Mouse (Mus musculus) right cerebral cortex, adult 2 months (tissue): ENCODE results near the gene Mcm3.

Experiments
- DNase-seq, 2 experiments: peaks; one replicate each; pipeline ENCODE4 v3.0.0; 2021 to 2022; ENCODE audit warnings: low spot score in 2 of 2

Mcm3 gene

GRCm38 (mm10) chr1:20819771-20820605 lies at the start of gene Mcm3:
Mcm3 (minus strand) TSS chr1:20820312.
- peak; percentile 88 to 91 for DNase-seq

- DNase-seq: no peak
Observed at GRCm38 (mm10) chr1:20868036-20868435, 47.9 kb upstream of the Mcm3 start.

GRCm38 (mm10) chr1:20867241-20867902 lies 47.3 kb upstream of the Mcm3 start:
- DNase-seq: no peak

- DNase-seq: no peak
Observed at GRCm38 (mm10) chr1:20863452-20864172, 43.5 kb upstream of the Mcm3 start.

- DNase-seq: no peak
Observed at GRCm38 (mm10) chr1:20861865-20862264, 41.8 kb upstream of the Mcm3 start.

DNA sequence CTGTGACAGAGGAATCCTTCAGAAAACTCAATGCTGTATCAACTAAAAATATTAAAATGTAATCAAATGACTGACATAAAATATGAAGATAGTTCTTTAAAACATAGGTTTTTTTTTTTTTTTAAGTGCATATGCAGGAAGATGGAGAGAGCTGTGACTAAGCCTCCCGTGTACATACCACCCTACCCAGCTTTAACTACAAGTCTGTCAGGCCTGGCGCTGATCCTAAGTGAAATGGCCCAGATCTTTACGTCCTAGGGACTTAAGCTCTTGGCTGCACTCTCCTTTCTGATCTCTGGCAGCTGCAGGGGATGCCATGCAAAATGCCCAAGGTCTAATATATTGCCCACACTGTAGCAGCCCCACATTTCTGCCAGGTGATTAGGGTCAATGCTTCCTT lies 40.7 kb upstream of the Mcm3 start:
- DNase-seq: no peak

DNA sequence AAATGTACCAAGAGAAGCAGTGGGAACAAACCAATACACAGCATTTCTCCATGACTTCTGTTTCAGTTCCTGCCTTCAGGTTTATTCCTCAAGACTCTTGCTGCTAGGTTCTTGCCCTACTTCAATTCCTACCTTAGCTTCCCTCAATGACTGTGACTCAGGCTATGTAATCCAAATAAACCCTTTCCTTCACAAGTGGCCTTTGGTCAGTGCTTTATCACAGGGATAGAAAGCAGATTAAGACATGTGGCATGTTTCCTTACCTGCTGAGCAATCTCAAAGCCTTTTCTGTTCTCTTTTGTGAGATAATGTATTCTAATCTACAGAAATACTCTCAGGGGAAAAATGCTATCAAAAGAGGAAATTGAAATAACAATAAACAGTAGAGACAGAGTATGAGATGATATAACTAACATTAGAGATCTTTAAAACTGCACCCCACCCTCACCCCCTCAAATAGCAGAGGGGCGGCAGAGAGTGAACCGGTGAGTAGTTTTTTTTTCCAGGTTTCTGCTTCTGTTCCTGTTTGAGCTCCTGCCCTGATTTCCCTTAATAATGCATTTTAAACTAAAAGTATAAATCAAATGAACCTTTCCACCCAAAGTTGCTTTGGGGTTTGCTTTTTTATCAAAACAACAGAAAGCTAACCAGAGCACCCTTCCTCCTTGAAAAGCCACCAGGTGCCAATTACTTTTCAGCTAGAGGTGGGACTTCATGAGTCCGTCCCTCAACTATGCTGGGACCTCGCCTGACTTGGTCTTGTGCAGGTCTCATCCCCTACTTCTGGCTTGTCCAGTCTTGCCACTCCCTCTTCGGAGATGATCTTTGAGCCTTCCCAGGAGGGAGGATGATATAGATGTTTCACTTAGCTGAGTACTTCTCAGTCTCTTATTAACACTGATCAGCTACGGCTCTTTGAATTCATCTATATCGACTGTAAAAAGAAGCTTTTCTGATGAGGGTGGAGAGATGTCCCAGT lies 37.1 kb upstream of the Mcm3 start:
- DNase-seq: no peak

DNA sequence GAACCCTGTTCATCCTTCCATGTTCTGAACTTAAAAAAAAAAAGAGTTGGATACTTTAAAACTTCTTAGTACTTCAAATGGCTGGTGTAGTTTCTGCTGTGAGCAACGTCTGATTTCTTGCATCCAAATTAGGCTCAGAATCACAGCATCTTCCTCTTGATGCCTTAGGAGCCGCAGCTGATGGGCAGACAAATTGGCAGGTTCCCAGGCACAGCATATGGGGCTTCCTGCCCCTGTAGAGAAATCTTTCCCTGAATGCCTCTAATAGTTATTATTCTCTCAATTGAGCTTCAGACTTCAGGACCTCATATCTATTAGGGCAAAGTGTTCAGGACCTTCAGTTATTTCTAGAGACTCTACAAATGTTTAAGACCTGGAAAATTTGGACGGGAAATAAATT lies 19.8 kb upstream of the Mcm3 start:
- no peak for DNase-seq

GRCm38 (mm10) chr1:20836551-20837125 lies 16.5 kb upstream of the Mcm3 start:
- DNase-seq: no peak

- no peak for DNase-seq
Observed at GRCm38 (mm10) chr1:20833141-20833511, 13.0 kb upstream of the Mcm3 start.

DNA sequence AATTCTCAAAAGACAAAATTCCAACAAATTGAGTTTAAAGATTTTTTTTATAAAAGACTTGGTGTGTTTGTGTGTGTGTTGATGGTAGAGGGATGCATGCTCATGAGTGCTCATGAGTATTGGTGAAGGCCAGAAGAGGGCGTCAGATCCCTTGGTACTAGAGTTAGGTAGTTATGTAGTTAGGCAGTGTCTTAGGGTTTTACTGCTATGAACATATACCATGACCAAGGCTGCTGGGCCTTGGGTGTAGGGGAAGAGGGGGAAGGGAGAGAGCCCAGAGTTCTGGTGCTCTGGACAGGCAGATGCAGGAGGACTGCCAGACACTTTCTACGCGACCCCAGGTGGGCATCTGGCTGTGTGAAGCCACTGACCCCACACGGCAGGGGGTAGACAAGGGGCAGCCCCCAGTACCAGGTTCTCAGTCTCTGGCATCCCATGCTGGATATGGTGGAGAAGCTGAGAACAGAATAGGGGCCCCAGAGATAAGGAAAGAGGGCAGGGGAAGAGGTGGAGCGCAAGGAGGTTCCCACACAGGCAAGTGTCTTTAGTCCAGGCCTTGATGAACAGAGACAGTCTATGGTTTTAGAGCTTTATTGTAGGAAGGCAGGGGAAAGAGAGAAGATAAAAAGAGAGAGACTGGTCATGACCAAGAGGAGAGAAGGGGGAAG lies 12.5 kb upstream of the Mcm3 start:
- no peak for DNase-seq

DNA sequence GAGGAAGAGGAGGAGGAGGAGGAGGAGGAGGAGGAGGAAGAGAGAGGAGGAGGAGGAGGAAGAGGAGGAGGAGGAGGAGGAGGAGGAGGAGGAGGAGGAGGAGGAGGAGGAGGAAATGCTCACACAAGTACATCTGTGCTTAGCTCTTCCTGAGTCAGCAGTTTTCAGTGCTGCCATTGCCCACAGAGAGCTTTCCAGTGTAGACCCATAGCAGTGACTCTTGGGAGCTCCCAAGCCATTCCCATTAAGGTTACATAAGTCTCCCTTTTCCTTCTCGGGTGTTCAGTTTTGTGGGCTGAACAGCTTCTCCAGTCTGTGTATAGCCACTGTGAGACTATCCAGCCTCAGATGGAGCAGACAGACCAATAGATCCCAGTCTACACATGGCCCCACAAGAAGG lies 10.4 kb upstream of the Mcm3 start:
- DNase-seq: no peak

DNA sequence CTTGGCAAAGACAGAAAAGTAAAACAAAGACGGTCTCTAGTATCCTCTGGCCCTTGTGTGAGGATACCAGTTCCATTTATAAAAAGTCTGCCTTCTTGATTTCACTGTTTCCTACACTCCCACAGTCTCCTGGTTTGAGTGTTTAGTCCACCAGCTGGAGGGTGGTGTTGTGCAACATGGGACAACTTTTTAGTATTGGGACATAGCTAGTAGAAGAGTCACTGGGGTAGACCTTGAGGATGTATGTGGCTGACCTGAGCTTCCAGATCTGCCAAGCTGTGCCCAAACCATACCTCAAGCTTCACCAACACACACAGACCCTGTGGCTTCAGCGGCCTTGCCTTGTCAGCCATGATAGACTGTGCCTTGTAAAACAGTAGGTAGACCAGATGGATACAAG lies 7.9 kb upstream of the Mcm3 start:
- DNase-seq: no peak

DNA sequence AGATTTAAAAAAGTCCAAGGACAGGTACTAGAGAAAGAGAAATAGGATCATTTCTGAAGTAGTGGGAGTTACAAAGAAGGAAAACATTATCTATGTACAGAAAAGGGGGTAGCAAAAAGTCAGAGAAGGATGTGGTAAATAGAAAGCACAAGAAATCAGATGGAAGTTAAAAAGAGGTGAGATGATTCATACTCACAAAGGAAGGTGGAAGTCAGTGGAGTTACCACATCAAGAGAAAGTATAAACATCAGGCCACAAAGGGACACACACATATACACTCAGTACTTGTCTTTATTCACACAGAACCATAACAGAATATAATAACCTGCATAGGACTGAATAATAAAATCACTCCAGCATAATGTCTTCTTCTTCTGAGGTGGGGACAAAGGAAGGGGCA lies 4.9 kb upstream of the Mcm3 start:
- no peak for DNase-seq

DNA sequence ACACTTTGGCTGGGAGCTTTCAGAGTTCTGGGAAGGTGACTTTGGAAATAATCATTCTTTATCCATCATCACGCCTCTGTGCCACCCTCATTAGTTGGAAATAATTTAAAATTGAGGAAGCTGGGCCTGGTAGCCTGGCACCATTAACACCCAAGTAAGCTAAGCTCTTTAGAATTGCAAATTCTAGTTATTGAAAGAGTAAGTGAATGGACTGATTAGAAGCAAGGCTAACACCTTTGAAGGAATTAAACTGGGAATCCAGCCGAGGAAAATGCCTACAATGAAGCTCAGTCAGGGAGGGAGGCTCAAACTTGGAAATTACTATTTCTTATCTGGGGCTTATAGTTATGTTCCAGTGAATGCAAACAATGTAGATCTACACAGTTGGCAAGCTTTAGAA lies 3.8 kb upstream of the Mcm3 start:
- DNase-seq: no peak

GRCm38 (mm10) chr1:20823471-20823870 lies 3.4 kb upstream of the Mcm3 start:
- DNase-seq: no peak

GRCm38 (mm10) chr1:20820959-20821358 lies 847 bp upstream of the Mcm3 start:
- DNase-seq: no peak

DNA sequence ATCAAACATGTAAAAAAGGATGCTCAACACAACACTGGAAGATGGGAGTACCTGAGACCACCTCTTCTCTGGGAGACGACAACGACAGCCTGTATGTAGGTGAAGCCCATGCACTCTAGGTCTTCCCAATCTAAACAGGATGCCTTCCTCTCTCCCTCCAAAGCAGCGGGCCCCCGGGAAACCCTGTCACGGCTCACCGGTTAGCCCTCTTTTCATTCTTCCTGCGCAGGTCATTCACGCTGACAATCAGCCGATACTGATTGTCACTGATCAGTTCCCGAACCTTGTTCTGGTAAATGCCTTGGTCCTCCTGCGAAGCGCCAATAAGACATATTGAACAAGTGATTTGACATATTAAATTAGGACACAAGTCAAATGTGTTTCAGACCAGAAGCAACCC lies 2.5 kb downstream of the Mcm3 start:
- no peak for DNase-seq

DNA sequence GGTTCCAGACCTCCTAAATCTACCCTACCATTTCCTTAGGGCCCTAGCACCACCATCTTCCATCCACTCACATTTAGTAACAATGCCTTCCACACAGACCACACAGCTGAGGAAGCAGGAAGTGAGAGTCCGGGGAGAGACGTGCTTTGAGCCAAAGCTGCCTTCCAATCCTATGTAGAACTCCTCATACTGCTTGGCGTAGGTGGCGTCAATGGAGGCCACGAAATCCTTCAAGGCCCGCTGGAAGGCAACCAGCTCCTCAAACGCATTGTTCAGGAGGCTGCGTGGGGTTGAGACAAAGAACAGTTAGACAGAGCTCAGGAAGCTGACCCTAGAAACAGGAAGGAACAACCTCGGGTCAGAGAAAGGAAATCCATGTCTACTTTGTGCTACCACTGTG lies 2.9 kb downstream of the Mcm3 start:
- no peak for DNase-seq

- no peak for DNase-seq
Observed at GRCm38 (mm10) chr1:20814521-20814920, 5.6 kb downstream of the Mcm3 start.

- DNase-seq: no peak
Observed at GRCm38 (mm10) chr1:20804526-20804925, 15.6 kb downstream of the Mcm3 start.
